Mouse (Mus musculus) megakaryocyte, embryonic 14.5 days (primary cell): ENCODE data around the gene Siah1a.

Experiments used
- FLI1 ChIP-seq: IDR thresholded peaks from 2 replicates; pipeline ENCODE4 v1.6.1; 2012; ENCODE audit warnings: low read length, inconsistent platforms, mixed read lengths
- GATA1 ChIP-seq: IDR thresholded peaks from 3 replicates; pipeline ENCODE4 v1.6.1; 2012; ENCODE audit warnings: mixed read lengths, low read length, inconsistent platforms, borderline replicate concordance

DNA sequence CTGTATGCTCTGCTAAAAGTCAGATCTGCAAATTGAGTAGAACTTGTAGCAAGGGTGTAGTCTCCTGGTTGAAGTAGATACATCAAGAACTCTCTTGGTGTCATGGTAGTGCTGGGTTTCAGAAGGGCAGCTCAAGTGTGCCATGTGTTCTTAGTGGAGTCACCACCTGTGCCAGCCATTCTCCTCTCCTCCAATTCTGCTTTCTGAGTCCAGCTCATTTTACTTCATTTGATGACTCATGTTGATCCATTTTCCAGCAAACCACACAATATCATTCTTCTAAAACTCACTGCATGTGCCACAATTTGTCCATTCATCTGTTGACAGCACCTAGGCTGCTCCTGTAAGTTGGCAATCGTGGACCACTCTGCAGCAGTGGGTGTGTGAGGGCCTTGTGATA is 53.6 kb downstream of the Siah1a start:
- TF ChIP-seq FLI1 (no peak), GATA1 (no peak)
